Mouse (Mus musculus): Measurements from ENCODE around the gene Phlda3. TPM values are rescaled to one million over a fixed set of nuclear protein-coding genes. Genes with fewer than 3 reads are reported as not detected.

Phlda3 gene
- polyA plus RNA-seq, 1 experiment from 2014 or later: 33.0 TPM

GRCm38 (mm10) chr1:135793370-135794215, 27.7 kb downstream of the Phlda3 start:
- WGBS: 19% methylated on average over 27 of the region's 27 CpGs
- ATAC-seq: peak; percentile 28; the same call in 1 of the 2 replicates
- no peaks in the 10 kb centered on the region for H3K9me3 ChIP-seq (replicated peaks; ENCODE audit: control insufficient read depth, low read length, poor library complexity, severe bottlenecking)
- H3K4me1 ChIP-seq (ENCODE audit: control insufficient read depth, insufficient read depth, low read length): peaks cover 9% of the 10 kb centered on the region
- H3K9ac ChIP-seq (ENCODE audit: low read depth, low read length): peak overlapping the region; percentile 55
- H3K27ac ChIP-seq (ENCODE audit: low read length): no peak overlapping the region
- H3K4me3 ChIP-seq (ENCODE audit: low read depth, low read length): peak overlapping the region; percentile 17
- H3K4me2 ChIP-seq (ENCODE audit: low read length): peak overlapping the region; percentile 55
- H3K36me3 ChIP-seq (ENCODE audit: control insufficient read depth, insufficient read depth, low read length): no peaks in the 10 kb centered on the region
- H3K27me3 ChIP-seq (ENCODE audit: control insufficient read depth, insufficient read depth, low read depth, low read length): no peaks in the 10 kb centered on the region

- Histone ChIP-seq H3K4me3 (ENCODE audit: low read depth, low read length) (peak overlapping the region; percentile 17; the same call in 1 of the 2 replicates), H3K4me1 (ENCODE audit: control insufficient read depth, insufficient read depth, low read length) (peaks cover 9% of the 10 kb centered on the region), H3K4me2 (ENCODE audit: low read length) (peak overlapping the region; percentile 55; the same call in 1 of the 2 replicates), H3K9me3 (replicated peaks; ENCODE audit: control insufficient read depth, low read length, poor library complexity, severe bottlenecking) (no peaks in the 10 kb centered on the region), H3K27ac (ENCODE audit: low read length) (no peak overlapping the region), H3K9ac (ENCODE audit: low read depth, low read length) (no peak overlapping the region), H3K36me3 (ENCODE audit: control insufficient read depth, insufficient read depth, low read length) (no peaks in the 10 kb centered on the region), H3K27me3 (ENCODE audit: control insufficient read depth, insufficient read depth, low read depth, low read length) (no peaks in the 10 kb centered on the region)
- 23% methylated on average over 20 of the region's 20 CpGs for WGBS
- no peak for ATAC-seq
Measured at GRCm38 (mm10) chr1:135794216-135795134, 28.6 kb downstream of the Phlda3 start.

GRCm38 (mm10) chr1:135798492-135798891, 32.6 kb downstream of the Phlda3 start:
- Histone ChIP-seq H3K4me2 (ENCODE audit: low read length) (no peak overlapping the region), H3K9ac (ENCODE audit: low read depth, low read length) (no peak overlapping the region), H3K4me1 (ENCODE audit: control insufficient read depth, insufficient read depth, low read length) (peaks cover 8% of the 10 kb centered on the region), H3K9me3 (replicated peaks; ENCODE audit: control insufficient read depth, low read length, poor library complexity, severe bottlenecking) (no peaks in the 10 kb centered on the region), H3K27ac (ENCODE audit: low read length) (no peak overlapping the region), H3K4me3 (ENCODE audit: low read depth, low read length) (no peak overlapping the region), H3K36me3 (ENCODE audit: control insufficient read depth, insufficient read depth, low read length) (no peaks in the 10 kb centered on the region), H3K27me3 (ENCODE audit: control insufficient read depth, insufficient read depth, low read depth, low read length) (no peaks in the 10 kb centered on the region)
- WGBS: 96% methylated on average over 1 of the region's 1 CpGs
- ATAC-seq: no peak

GRCm38 (mm10) chr1:135799109-135799627, 33.2 kb downstream of the Phlda3 start:
- Histone ChIP-seq H3K27me3 (ENCODE audit: control insufficient read depth, insufficient read depth, low read depth, low read length) (no peaks in the 10 kb centered on the region), H3K4me3 (ENCODE audit: low read depth, low read length) (no peak overlapping the region), H3K9ac (ENCODE audit: low read depth, low read length) (no peak overlapping the region), H3K4me2 (ENCODE audit: low read length) (no peak overlapping the region), H3K27ac (ENCODE audit: low read length) (no peak overlapping the region), H3K36me3 (ENCODE audit: control insufficient read depth, insufficient read depth, low read length) (no peaks in the 10 kb centered on the region), H3K9me3 (replicated peaks; ENCODE audit: control insufficient read depth, low read length, poor library complexity, severe bottlenecking) (no peaks in the 10 kb centered on the region), H3K4me1 (ENCODE audit: control insufficient read depth, insufficient read depth, low read length) (peaks cover 1% of the 10 kb centered on the region; the same call in 1 of the 2 replicates)
- 75% methylated on average over 8 of the region's 8 CpGs for WGBS
- ATAC-seq: no peak

GRCm38 (mm10) chr1:135800192-135800950, 34.5 kb downstream of the Phlda3 start:
- Histone ChIP-seq H3K4me3 (ENCODE audit: low read depth, low read length) (no peak overlapping the region), H3K9me3 (replicated peaks; ENCODE audit: control insufficient read depth, low read length, poor library complexity, severe bottlenecking) (no peaks in the 10 kb centered on the region), H3K9ac (ENCODE audit: low read depth, low read length) (no peak overlapping the region), H3K4me1 (ENCODE audit: control insufficient read depth, insufficient read depth, low read length) (no peaks in the 10 kb centered on the region), H3K27me3 (ENCODE audit: control insufficient read depth, insufficient read depth, low read depth, low read length) (no peaks in the 10 kb centered on the region), H3K27ac (ENCODE audit: low read length) (no peak overlapping the region), H3K4me2 (ENCODE audit: low read length) (no peak overlapping the region), H3K36me3 (ENCODE audit: control insufficient read depth, insufficient read depth, low read length) (no peaks in the 10 kb centered on the region)
- 52% methylated on average over 8 of the region's 8 CpGs for WGBS
- ATAC-seq: no peak

- ATAC-seq: no peak
- no peaks in the 10 kb centered on the region for H3K4me1 ChIP-seq (ENCODE audit: control insufficient read depth, insufficient read depth, low read length)
- no peaks in the 10 kb centered on the region for H3K36me3 ChIP-seq (ENCODE audit: control insufficient read depth, insufficient read depth, low read length)
- H3K27me3 ChIP-seq (ENCODE audit: control insufficient read depth, insufficient read depth, low read depth, low read length): no peaks in the 10 kb centered on the region
- H3K4me3 ChIP-seq (ENCODE audit: low read depth, low read length): no peak overlapping the region
- 58% methylated on average over 10 of the region's 10 CpGs for WGBS
- no peak overlapping the region for H3K4me2 ChIP-seq (ENCODE audit: low read length)
- H3K9ac ChIP-seq (ENCODE audit: low read depth, low read length): no peak overlapping the region
- H3K27ac ChIP-seq (ENCODE audit: low read length): no peak overlapping the region
- H3K9me3 ChIP-seq (replicated peaks; ENCODE audit: control insufficient read depth, low read length, poor library complexity, severe bottlenecking): no peaks in the 10 kb centered on the region
Measured at GRCm38 (mm10) chr1:135807546-135807945, 41.6 kb downstream of the Phlda3 start.

- no peak for ATAC-seq
- Histone ChIP-seq H3K36me3 (ENCODE audit: control insufficient read depth, insufficient read depth, low read length) (no peaks in the 10 kb centered on the region), H3K4me2 (ENCODE audit: low read length) (no peak overlapping the region), H3K9ac (ENCODE audit: low read depth, low read length) (no peak overlapping the region), H3K27me3 (ENCODE audit: control insufficient read depth, insufficient read depth, low read depth, low read length) (no peaks in the 10 kb centered on the region), H3K4me1 (ENCODE audit: control insufficient read depth, insufficient read depth, low read length) (no peaks in the 10 kb centered on the region), H3K4me3 (ENCODE audit: low read depth, low read length) (no peak overlapping the region), H3K9me3 (replicated peaks; ENCODE audit: control insufficient read depth, low read length, poor library complexity, severe bottlenecking) (no peaks in the 10 kb centered on the region), H3K27ac (ENCODE audit: low read length) (no peak overlapping the region)
- WGBS: 95% methylated on average over 2 of the region's 2 CpGs
Measured at GRCm38 (mm10) chr1:135810180-135810579, 44.3 kb downstream of the Phlda3 start.

GRCm38 (mm10) chr1:135811016-135811646, 45.2 kb downstream of the Phlda3 start:
- Histone ChIP-seq H3K4me2 (ENCODE audit: low read length) (no peak overlapping the region), H3K36me3 (ENCODE audit: control insufficient read depth, insufficient read depth, low read length) (no peaks in the 10 kb centered on the region), H3K4me3 (ENCODE audit: low read depth, low read length) (no peak overlapping the region), H3K4me1 (ENCODE audit: control insufficient read depth, insufficient read depth, low read length) (no peaks in the 10 kb centered on the region), H3K9me3 (replicated peaks; ENCODE audit: control insufficient read depth, low read length, poor library complexity, severe bottlenecking) (no peaks in the 10 kb centered on the region), H3K9ac (ENCODE audit: low read depth, low read length) (no peak overlapping the region), H3K27ac (ENCODE audit: low read length) (no peak overlapping the region), H3K27me3 (ENCODE audit: control insufficient read depth, insufficient read depth, low read depth, low read length) (no peaks in the 10 kb centered on the region)
- peak; percentile 40; the same call in 1 of the 2 replicates for ATAC-seq
- WGBS: 29% methylated on average over 7 of the region's 7 CpGs
